Mouse (Mus musculus): ENCODE measurements around the gene Antxr2. TPM values are rescaled to one million over a fixed set of nuclear protein-coding genes. Genes with fewer than 3 reads are reported as not detected.

Gene Antxr2
- total RNA-seq (2021) (10 to 100 TPM; 49.8 to 50.1 TPM), polyA plus RNA-seq (2012; rRNA removed) (10.6 and 12.4 TPM in 2 replicates)
- long read RNA-seq, full-length matches to known transcripts = 57 of 66 reads
- long read RNA-seq, partial matches to known transcripts = 4 of 66 reads
- long read RNA-seq, other reads (novel, unspliced or antisense) = 5 of 66 reads

GRCm38 (mm10) chr5:98030902-98031641, at the start of gene Antxr2:
Gene Antxr2 (minus strand): TSS chr5:98031043.
- DNase-seq = peak; percentile 91

- no peak for DNase-seq
These were observed 45.8 kb upstream of the Antxr2 start for GRCm38 (mm10) chr5:98076612-98077011.

GRCm38 (mm10) chr5:98069191-98069590, 38.3 kb upstream of the Antxr2 start:
- DNase-seq = no peak

GRCm38 (mm10) chr5:98055275-98055674, 24.4 kb upstream of the Antxr2 start:
- no peak for DNase-seq

GRCm38 (mm10) chr5:98054834-98055233, 24.0 kb upstream of the Antxr2 start:
- DNase-seq = no peak

- DNase-seq = no peak
These were observed 4.1 kb upstream of the Antxr2 start for GRCm38 (mm10) chr5:98034928-98035327.

- DNase-seq = no peak
These were observed 3.4 kb upstream of the Antxr2 start for GRCm38 (mm10) chr5:98034207-98034606.

GRCm38 (mm10) chr5:98032803-98033420, 2.1 kb upstream of the Antxr2 start:
- DNase-seq = no peak

GRCm38 (mm10) chr5:98030091-98030901, 547 bp downstream of the Antxr2 start:
- DNase-seq = peak; percentile 82

GRCm38 (mm10) chr5:98027688-98028389, 3.0 kb downstream of the Antxr2 start:
- no peak for DNase-seq

GRCm38 (mm10) chr5:98025921-98026320, 4.9 kb downstream of the Antxr2 start:
- no peak for DNase-seq

- DNase-seq = no peak
These were observed 6.3 kb downstream of the Antxr2 start for GRCm38 (mm10) chr5:98024545-98024944.

GRCm38 (mm10) chr5:98021518-98021917, 9.3 kb downstream of the Antxr2 start:
- DNase-seq = no peak

GRCm38 (mm10) chr5:98020658-98021057, 10.2 kb downstream of the Antxr2 start:
- no peak for DNase-seq

- no peak for DNase-seq
These were observed 11.4 kb downstream of the Antxr2 start for GRCm38 (mm10) chr5:98019396-98019795.

GRCm38 (mm10) chr5:98018162-98018561, 12.7 kb downstream of the Antxr2 start:
- DNase-seq = no peak

- no peak for DNase-seq
These were observed 14.3 kb downstream of the Antxr2 start for GRCm38 (mm10) chr5:98016247-98017203.

- no peak for DNase-seq
These were observed 25.1 kb downstream of the Antxr2 start for GRCm38 (mm10) chr5:98005751-98006150.

GRCm38 (mm10) chr5:97999261-97999824, 31.5 kb downstream of the Antxr2 start:
- peak; percentile 25 for DNase-seq

GRCm38 (mm10) chr5:97996500-97997176, 34.2 kb downstream of the Antxr2 start:
- DNase-seq = no peak
